Comparison of ENCODE assay signal across 32 mouse cellular contexts in the genomic region with DNA sequence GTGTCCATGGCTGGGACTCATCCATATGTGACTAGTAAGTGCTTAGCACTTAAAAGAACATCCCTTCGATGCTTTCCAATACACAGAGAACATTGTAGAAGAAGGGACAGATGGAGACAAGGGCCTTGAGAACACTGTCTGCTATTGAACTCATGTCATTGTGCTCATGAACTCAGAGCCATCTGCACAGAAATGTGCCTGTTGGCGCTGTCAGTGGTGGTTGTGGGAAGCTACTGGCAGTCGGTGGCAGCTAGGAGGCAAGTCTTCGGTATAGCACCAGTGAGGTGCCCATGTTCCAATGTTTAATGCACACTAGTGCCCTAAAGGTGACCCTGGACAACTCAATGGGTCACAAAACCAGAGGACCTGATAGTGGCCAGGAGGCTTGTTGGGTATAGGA. TPM values are rescaled to one million over a fixed set of nuclear protein-coding genes. Genes with fewer than 3 reads are reported as not detected.
DNase-seq lines count a peak whose midpoint lies in the region; ATAC-seq lines count a peak whose summit lies in the region.
"Had no signal": no experiment of that assay in that cellular context is flagged by ENCODE, and none has a peak within 500 bp of the region (broad histone marks: within the 10 kb centered on the region; RNA-seq: fewer than 3 reads in every experiment).

No protein-coding gene starts in this region.

- H3K4me1 ChIP-seq in heart, embryonic 10.5 days = no peaks in the 10 kb centered on the region
- H3K4me1 ChIP-seq in neural tube, embryonic 14.5 days (ENCODE audit: control insufficient read depth, insufficient read depth, low read length) = no peaks in the 10 kb centered on the region
- H3K4me1 ChIP-seq in neural tube, embryonic 15.5 days = no peaks in the 10 kb centered on the region
- H3K4me1 ChIP-seq: embryonic facial prominence, embryonic 12.5 days; embryonic facial prominence, embryonic 15.5 days; heart, embryonic 12.5 days; heart, embryonic 15.5 days; hindbrain, embryonic 10.5 days had no signal

- no peak overlapping the region for H3K4me3 ChIP-seq in heart, embryonic 10.5 days
- H3K4me3 ChIP-seq in neural tube, embryonic 14.5 days (ENCODE audit: low read depth, low read length) = no peak overlapping the region
- no peak overlapping the region for H3K4me3 ChIP-seq in neural tube, embryonic 15.5 days (replicated peaks)
- H3K4me3 ChIP-seq: embryonic facial prominence, embryonic 12.5 days; embryonic facial prominence, embryonic 15.5 days; gastrocnemius, adult 2 months; heart, embryonic 12.5 days; heart, embryonic 15.5 days; hindbrain, embryonic 10.5 days had no signal

- H3K9ac ChIP-seq in neural tube, embryonic 14.5 days (replicated peaks; ENCODE audit: low read depth, low read length) = no peak overlapping the region
- H3K9ac ChIP-seq in neural tube, embryonic 15.5 days (replicated peaks) = no peak overlapping the region
- H3K9ac ChIP-seq: embryonic facial prominence, embryonic 12.5 days; embryonic facial prominence, embryonic 15.5 days; forebrain, postnatal 0 days; heart, embryonic 12.5 days; heart, embryonic 15.5 days; hindbrain, embryonic 14.5 days had no signal

- no peak overlapping the region for H3K27ac ChIP-seq in heart, embryonic 10.5 days
- no peak overlapping the region for H3K27ac ChIP-seq in neural tube, embryonic 14.5 days (ENCODE audit: low read depth, low read length)
- H3K27ac ChIP-seq in neural tube, embryonic 15.5 days (replicated peaks) = no peak overlapping the region
- H3K27ac ChIP-seq: embryonic facial prominence, embryonic 12.5 days; embryonic facial prominence, embryonic 15.5 days; gastrocnemius, adult 2 months; heart, embryonic 15.5 days; hindbrain, embryonic 10.5 days; hindbrain, embryonic 14.5 days; hindbrain, postnatal 0 days had no signal

- H3K36me3 ChIP-seq in heart, embryonic 10.5 days = peaks cover 27% of the 10 kb centered on the region; the same call in 1 of the 2 replicates
- no peaks in the 10 kb centered on the region for H3K36me3 ChIP-seq in neural tube, embryonic 14.5 days (ENCODE audit: control insufficient read depth, insufficient read depth, low read length)
- H3K36me3 ChIP-seq in neural tube, embryonic 15.5 days = no peaks in the 10 kb centered on the region
- H3K36me3 ChIP-seq: embryonic facial prominence, embryonic 12.5 days; embryonic facial prominence, embryonic 15.5 days; hindbrain, embryonic 10.5 days had no signal

- no peaks in the 10 kb centered on the region for H3K27me3 ChIP-seq in heart, embryonic 10.5 days (ENCODE audit: insufficient read depth, poor library complexity, severe bottlenecking)
- no peaks in the 10 kb centered on the region for H3K27me3 ChIP-seq in neural tube, embryonic 14.5 days (ENCODE audit: control insufficient read depth, insufficient read depth, low read length)
- no peaks in the 10 kb centered on the region for H3K27me3 ChIP-seq in neural tube, embryonic 15.5 days (replicated peaks)
- H3K27me3 ChIP-seq: CH12.LX; embryonic facial prominence, embryonic 12.5 days; embryonic facial prominence, embryonic 15.5 days; heart, embryonic 12.5 days; heart, embryonic 15.5 days; Patski had no signal

- H3K9me3 ChIP-seq in heart, embryonic 10.5 days = no peaks in the 10 kb centered on the region
- no peaks in the 10 kb centered on the region for H3K9me3 ChIP-seq in neural tube, embryonic 14.5 days (ENCODE audit: control insufficient read depth, low read length)
- no peaks in the 10 kb centered on the region for H3K9me3 ChIP-seq in neural tube, embryonic 15.5 days (replicated peaks)
- H3K9me3 ChIP-seq: embryonic facial prominence, embryonic 12.5 days; embryonic facial prominence, embryonic 15.5 days; G1E; heart, embryonic 15.5 days; hindbrain, embryonic 10.5 days had no signal

- WGBS in heart, embryonic 10.5 days = 92% methylated on average over 4 of the region's 4 CpGs
- WGBS in neural tube, embryonic 14.5 days = over 99% methylated on average over 4 of the region's 4 CpGs
- WGBS in neural tube, embryonic 15.5 days = 96% methylated on average over 4 of the region's 4 CpGs

- DNase-seq in heart, embryonic 10.5 days (ENCODE audit: low spot score) = peak; percentile 58
- DNase-seq in heart, adult 9 months (ENCODE audit: low spot score in 2 of 2) = no peak
- peak; percentile 64 for DNase-seq in layer of hippocampus, adult 9-11 months
- no peak for DNase-seq in spleen, postnatal 4 days (ENCODE audit: low spot score in 2 of 2)
- DNase-seq in spleen, postnatal 36 days (ENCODE audit: low spot score in 2 of 2) = no peak
- DNase-seq: adrenal gland, postnatal 10 days; adrenal gland, postnatal 36 days; B cell, adult 2 months; cerebellum, adult 11 months; cerebellum, adult 2 months; cerebellum, adult 9-11 months; cerebellum, postnatal 25 days; forebrain, postnatal 0 days; gastrocnemius, adult 2 months; gastrocnemius, postnatal 14 days; heart, adult 18-20 months; heart, postnatal 10 days; heart, postnatal 36 days had no signal

- ATAC-seq in neural tube, embryonic 14.5 days (ENCODE audit: low read depth) = 0 out of 2 replicates have a peak, but pooled peaks have one; percentile 8
- no peak for ATAC-seq in neural tube, embryonic 15.5 days (ENCODE audit: low FRiP score)
- ATAC-seq: forebrain, embryonic 14.5 days; forebrain, postnatal 0 days; hindbrain, postnatal 0 days; Patski had no signal

- H3K4me2 ChIP-seq in neural tube, embryonic 14.5 days (ENCODE audit: low read depth, low read length) = no peak overlapping the region
- H3K4me2 ChIP-seq in neural tube, embryonic 15.5 days = no peak overlapping the region
- H3K4me2 ChIP-seq: embryonic facial prominence, embryonic 12.5 days; embryonic facial prominence, embryonic 15.5 days; heart, embryonic 12.5 days; heart, embryonic 15.5 days; hindbrain, embryonic 14.5 days had no signal

RNA-seq across cellular contexts. Expression of a gene that starts 6.0 kb away (rescaled TPM):
- polyA plus RNA-seq in heart, embryonic 10.5 days (2016; fragmentation: Nextera tagmentation; extraction: Ambion mirVana) = 1.5 and 2.3 TPM in 2 replicates
- 0.32 and 0.55 TPM in 2 replicates for polyA plus RNA-seq in neural tube, embryonic 14.5 days (2014; fragmentation: Nextera tagmentation; extraction: Ambion mirVana)
- 0.32 and 0.91 TPM in 2 replicates for polyA plus RNA-seq in neural tube, embryonic 15.5 days (2015; fragmentation: Nextera tagmentation; extraction: Ambion mirVana)

RNA-seq across cellular contexts. Expression of a gene that starts 14.1 kb away (rescaled TPM):
- polyA plus RNA-seq in heart, embryonic 10.5 days (2016; fragmentation: Nextera tagmentation; extraction: Ambion mirVana) = 366 and 403 TPM in 2 replicates
- 366 and 376 TPM in 2 replicates for polyA plus RNA-seq in neural tube, embryonic 14.5 days (2014; fragmentation: Nextera tagmentation; extraction: Ambion mirVana)
- polyA plus RNA-seq in neural tube, embryonic 15.5 days (2015; fragmentation: Nextera tagmentation; extraction: Ambion mirVana) = 343 and 364 TPM in 2 replicates

RNA-seq across cellular contexts. Expression of a gene that starts 38.8 kb away (rescaled TPM):
- 0.09 and 0.11 TPM in 2 replicates for polyA plus RNA-seq in heart, embryonic 10.5 days (2016; fragmentation: Nextera tagmentation; extraction: Ambion mirVana)
- not detected in 2 replicates for polyA plus RNA-seq in neural tube, embryonic 14.5 days (2014; fragmentation: Nextera tagmentation; extraction: Ambion mirVana)
- 0.08 TPM in 1 of 2 replicates, not detected in the other for polyA plus RNA-seq in neural tube, embryonic 15.5 days (2015; fragmentation: Nextera tagmentation; extraction: Ambion mirVana)
- polyA plus RNA-seq: embryonic facial prominence, embryonic 15.5 days; forebrain, embryonic 11.5 days; G1E; Patski had no signal

RNA-seq across cellular contexts. Expression of a gene that starts 41.3 kb away (rescaled TPM):
- 21.1 and 22.7 TPM in 2 replicates for polyA plus RNA-seq in heart, embryonic 10.5 days (2016; fragmentation: Nextera tagmentation; extraction: Ambion mirVana)
- polyA plus RNA-seq in neural tube, embryonic 14.5 days (2014; fragmentation: Nextera tagmentation; extraction: Ambion mirVana) = 21.1 and 22.5 TPM in 2 replicates
- polyA plus RNA-seq in neural tube, embryonic 15.5 days (2015; fragmentation: Nextera tagmentation; extraction: Ambion mirVana) = 14.5 and 16.9 TPM in 2 replicates

Comparison
In these comparisons a context has a peak if more than half of its experiments do, and no peak if none do; other contexts are left out.
1. DNase-seq: peak in heart, embryonic 10.5 days (single experiment) and layer of hippocampus, adult 9-11 months (single experiment); none in heart, adult 9 months (0 of 2), spleen, postnatal 4 days (0 of 2) and spleen, postnatal 36 days (0 of 2).